Mouse (Mus musculus) lung, adult 2 months (tissue): ENCODE measurements around the gene Sh3bp2.

ENCODE experiments used
- CTCF ChIP-seq: fragments of 200-500 bp; IDR thresholded peaks from 2 replicates; pipeline ENCODE4 v1.5.1; 2011; ENCODE audit warnings: mild to moderate bottlenecking, low read length, control low read depth; ENCODE audit not compliant: insufficient read depth
- POLR2A ChIP-seq: fragments of 200-500 bp; IDR thresholded peaks from 2 replicates; pipeline ENCODE4 v1.6.1; 2011; ENCODE audit warnings: low read depth, mild to moderate bottlenecking, control low read depth, low read length, borderline replicate concordance; ENCODE audit errors: extremely low read depth

- TF ChIP-seq CTCF (no peak), POLR2A (no peak)
These were observed 59.6 kb downstream of the Sh3bp2 start for GRCm38 (mm10) chr5:34585216-34585615.
